Mouse (Mus musculus) cerebellum, postnatal 10 days (tissue): ENCODE data around the gene Msh5.
A peak's percentile ranks its signal among the peaks of the same experiment; 100 is the strongest.
"Not testable (repeated sequence)": the region's sequence is repeated elsewhere in the genome, so short reads cannot be mapped to it uniquely, and the experiment has no call there.

Experiments used
- DNase-seq, 2 experiments: peaks; one replicate each; pipeline ENCODE4 v3.0.0; 2021; ENCODE audit warnings: mixed read lengths in 2 of 2

The Msh5 gene

DNA sequence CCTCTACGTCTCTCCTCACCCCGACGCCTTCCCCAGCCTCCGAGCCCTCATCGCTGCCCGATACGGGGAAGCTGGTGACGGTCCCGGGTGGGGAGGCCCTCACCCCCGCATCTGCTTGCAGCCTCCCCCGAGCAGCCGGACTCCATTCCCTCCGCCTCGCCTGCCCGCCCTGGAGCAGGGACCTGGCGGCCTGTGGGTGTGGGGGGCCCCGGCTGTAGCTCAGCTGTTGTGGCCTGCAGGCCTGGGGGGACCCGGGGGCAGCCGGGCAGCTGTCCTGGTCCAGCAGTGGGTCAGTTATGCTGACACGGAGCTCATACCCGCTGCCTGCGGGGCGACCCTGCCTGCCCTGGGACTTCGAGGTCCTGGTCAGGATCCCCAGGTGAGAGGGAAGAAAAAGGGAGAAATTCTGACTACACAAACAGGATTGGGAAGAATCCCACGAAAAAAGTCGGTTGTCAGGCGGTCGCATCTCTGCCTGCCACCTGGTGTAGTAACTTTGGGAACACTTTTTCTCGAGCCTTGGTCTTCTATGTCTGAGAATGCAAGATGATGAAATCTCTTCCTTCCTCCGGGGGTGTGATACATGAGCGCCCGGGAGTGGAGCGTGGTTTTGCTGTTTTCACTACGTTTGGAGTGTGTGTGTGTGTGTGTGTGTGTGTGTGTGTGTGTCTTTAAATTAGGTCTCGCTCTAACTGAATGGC is 44.9 kb downstream of the Msh5 start:
- DNase-seq, result peak in 1 of 2 experiments; percentile 37

DNA sequence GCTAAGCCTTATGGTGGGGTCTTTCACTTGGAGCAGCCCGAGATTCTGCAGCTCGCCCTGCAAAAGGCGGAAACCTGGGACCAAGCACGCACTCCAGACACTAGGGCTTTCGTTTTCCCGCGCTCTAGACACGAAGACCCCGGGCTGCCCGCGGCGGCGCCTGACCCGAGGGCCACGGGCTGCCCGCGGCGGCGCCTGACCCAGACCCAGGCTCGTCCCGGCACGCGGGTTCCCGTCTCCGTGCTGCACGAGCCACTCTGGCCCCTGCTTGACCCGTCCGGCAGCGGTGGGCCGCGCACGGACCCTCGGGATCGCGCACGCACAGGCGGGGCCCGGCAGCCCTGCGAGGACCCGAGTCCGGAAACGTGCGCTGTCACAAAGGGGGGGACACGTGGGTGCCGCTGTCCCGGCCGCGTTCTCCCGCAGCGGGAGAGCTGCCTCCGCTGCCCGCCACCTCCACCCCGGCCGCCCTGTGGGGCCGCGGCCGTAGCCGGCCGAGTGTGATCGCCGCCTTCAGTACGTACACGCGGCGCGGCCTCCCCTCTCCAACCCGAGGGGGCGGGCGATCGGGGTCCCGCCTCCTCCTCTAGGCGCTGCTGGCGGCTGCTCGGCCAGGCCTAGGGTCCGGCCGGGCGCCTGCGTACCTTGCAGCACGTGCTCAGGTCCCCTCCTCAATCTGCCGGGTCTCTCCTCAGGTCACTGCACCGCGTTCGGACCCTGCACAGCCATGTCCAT is 45.7 kb downstream of the Msh5 start, which contains the start of gene Vars:
Vars (plus strand) TSS at position 271 of the 735 bp plus-strand sequence.
- peak; percentile 88 to 92 for DNase-seq

DNA sequence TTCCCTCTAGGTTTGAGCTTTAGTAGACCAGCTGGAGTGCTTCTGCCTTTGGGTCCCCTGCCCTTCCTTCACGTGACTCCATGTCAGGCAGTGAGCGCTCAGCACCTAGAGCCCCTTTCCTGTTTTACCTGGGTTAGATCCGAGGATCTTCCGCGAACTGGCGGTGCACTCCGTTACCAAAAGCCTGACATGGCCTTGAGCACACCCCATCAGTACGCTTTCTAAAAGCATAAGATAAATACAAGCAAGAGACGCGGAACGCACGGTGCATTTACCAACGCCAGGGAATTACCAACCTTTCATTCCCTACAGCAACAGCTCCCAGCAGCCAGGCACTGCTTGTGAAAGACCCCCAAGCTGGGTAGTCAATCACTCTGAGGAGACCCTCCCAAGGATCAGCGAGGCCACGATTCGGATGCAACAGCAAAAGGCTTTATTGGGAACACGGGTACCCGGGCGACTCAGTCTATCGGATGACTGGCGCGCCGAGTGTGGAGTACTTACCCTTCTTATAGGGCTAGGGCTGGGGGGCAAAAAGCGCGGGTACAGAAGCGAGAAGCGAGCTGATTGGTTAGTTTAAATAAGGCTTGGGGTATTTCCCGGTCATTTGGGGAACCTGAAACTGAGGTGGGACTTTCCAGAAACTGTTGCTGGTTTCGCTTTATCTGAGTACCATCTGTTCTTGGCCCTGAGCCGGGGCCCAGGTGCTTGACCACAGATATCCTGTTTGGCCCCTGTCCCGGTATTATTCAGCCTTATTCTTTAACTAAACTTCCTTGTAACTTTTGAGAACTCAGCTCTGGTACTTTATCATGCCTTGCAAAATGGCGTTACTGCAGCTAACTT is 46.5 kb downstream of the Msh5 start:
- DNase-seq, result not testable (repeated sequence)

DNA sequence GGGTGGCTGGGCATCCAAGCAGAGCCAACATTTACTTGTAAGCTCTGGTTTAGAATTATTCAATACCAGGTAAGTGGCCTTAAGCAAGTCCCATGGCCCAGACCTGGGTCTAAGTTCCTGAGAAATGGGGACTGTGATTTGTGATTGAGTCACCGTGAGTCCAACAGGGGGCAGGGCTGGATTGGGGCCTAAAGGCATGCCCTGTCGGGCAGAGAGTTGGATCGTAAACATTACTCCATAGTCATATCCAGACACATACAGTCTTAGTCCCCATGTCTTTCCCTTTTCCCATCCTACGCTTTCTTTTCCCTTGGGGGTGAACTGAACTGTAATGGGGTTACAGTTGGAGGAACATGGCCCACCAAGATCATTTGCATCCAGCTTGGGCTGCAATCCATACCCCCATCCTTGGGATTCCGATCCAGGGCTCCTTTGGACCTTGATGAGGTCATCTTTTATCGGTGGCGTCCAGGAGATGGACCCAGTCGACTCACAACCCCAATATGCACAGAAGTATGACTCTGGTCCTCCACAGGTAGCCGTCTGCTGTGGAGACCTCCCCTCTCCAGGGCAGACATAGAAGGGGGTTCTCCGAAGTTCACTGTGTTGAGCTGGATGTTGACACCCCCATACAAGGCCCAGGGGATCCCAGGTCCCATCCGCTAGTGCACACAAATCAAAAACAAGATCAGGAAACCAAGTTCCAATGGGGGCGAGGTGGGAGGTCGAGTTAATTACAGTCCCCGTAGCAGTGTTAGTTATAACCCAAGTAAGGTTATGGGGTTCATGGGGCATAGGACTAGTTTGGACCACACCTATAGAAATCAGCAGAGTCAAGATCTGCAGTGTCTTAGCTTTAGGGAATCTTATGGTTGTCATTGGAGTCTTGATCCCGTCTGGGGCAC is 47.8 kb downstream of the Msh5 start:
- DNase-seq, result no peak

DNA sequence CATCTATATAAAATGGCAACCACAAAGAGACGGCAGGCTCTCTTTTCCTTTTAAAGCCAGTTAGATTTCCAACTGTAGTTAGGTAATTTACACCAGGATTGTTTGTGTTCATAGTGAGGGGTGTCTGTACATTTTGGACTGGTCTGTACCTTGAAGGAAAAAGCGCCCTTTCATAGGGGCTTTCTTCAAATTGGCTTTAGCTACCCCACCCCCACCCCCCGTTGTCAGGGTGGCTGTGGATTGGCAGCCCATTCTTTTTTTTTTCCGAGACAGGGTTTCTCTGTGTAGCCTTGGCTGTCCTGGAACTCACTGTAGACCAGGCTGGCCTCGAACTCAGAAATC is 49.4 kb downstream of the Msh5 start:
- DNase-seq, result no peak

DNA sequence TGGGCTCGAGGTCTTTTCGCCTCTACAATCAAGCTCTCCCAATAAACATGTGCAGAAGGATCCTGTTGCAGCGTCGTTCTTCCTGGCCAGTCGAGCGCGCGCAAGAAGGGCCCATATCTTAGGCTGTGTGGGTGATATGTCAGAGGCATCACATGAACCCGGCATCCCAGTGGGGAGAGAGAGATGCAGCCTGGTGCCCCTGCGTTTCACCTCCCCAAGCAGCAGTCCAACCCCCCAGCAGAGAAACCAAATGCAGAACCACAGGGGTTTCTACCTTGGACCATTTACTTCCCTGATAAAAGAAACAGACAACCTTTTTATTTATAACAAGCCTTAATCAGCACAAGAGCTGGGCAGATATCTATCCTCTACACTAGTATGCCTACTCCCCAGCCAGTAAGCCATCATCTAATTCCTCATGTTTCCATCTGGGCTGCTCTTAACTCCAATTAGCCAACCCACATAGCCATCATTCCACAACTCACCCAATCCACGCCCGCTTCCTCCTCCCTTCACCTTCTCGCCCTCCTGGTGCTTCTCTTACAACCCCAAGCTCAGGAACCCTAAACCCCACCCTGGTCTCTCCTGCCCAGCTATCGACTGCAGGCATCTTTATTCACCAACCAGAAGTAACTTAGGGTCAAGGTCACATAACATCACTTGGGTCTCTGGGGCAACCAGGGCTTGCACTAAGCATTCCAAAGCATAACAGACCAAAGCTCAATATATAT is 50.0 kb downstream of the Msh5 start:
- DNase-seq, result no peak

DNA sequence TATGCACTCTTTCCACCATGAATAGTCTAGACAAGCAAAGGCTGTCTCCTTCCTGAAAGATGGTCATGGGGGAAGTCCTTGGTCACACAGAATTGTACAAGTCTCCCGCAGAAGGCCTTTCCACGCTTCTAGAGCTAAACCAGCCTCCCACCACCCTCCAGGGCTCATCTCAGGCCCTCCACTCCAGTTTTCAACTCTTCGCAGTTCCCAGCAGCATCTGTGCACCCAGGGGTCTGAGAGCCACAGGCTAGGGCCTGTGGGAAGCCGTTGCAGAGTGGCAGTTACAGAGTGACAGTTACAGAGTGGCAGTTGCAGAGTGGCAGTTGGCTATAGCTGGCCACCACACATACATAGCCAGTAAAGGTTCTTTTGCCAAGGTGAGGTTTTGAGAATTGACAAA is 50.6 kb downstream of the Msh5 start:
- not testable (repeated sequence) for DNase-seq

DNA sequence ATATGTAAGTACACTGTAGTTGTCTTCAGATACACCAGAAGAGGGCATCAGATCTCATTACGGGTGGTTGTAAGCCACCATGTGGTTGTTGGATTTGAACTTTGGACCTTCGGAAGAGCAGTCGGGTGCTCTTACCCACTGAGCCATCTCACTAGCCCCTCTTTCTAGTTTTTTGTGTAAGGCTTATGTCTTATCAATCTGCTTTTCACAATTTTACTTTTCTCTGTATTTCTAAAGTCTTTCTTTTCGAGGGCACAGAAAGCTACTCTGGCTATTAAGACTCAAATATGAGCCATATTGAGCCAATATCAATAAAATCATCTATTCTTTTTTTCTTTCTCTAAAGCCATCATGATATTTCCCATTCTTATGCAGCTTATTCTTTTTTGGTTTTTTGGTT is 51.4 kb downstream of the Msh5 start:
- not testable (repeated sequence) for DNase-seq

DNA sequence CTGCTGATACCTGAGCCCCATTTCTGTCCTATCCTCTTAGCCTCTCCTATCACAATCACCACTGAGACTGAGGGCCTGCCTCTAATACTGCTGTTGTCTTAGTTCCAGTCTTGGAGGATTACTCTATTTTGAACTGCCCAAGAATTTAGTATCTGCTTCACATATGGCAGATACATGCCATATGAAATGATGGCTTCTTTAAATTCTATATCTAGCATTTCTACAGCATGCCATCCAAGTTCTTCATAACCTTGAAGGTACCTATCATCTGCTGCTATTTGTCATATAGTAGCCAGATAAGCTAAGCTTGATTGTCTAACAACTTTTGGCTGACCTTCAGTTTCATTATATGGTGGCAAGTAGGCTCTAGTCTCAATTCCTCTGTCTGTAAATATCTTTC is 51.8 kb downstream of the Msh5 start:
- no peak for DNase-seq

DNA sequence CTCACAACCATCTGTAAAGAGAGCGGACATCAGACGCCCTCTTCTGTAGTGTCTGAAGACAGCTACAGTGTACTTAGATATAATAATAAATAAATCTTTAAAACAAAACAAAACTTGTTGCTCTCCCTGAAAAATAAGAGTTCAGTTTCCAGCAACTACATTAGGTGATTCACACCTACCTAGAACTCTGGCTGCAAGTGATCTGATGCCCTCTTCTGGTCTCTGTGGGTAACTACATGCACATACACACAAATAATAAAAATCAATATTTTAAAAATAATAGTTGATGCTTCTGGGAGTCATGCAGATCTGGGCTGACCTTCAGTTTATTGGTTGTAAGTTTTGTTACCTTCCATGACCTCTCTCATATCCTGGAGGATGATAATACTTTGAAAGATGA is 62.3 kb downstream of the Msh5 start:
- DNase-seq, result peak; percentile 37 to 57

DNA sequence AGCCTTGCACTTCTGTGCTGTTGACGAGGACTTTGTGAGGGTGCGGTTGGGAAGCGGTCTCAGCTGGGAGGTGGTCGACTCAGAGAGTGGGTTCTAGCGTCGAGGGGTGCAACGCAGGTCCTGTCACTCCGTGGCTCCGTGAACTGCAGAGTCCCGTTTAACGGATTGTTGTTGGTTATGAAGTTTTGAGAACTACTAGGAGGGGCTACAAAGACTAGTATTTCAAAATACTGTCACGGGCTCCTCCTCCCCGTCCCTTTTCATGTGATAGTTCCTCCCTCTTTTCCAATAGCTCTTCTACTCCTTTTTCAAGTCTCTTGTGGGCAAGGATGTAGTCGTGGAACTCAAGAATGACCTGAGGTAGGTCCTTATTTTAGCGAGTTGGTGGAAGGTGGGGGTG is 64.2 kb downstream of the Msh5 start:
- no peak for DNase-seq

DNA sequence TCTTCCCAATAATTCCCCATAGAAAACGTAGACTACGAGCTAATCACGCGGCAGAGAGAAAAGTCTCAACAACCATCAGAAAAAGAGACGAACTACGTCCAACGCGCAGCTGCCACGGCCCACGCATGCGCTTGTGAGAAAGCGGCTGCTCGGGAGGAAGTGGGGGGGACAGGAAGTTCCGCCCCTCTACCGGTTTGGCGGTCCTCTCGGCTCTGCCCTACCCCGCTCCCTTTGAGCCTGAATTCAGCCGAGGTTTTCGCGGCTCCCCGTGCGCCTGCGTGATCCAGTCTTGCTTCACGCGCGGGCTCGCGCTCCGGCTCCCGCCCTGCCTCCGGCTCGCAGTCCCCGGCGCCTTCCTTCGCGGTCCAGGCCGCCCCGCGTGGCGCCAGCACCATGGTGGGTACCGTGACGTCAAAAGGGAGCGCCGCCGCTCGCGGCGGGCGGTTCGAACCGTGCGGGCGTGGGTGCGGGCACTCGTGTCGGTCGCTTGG is 64.8 kb downstream of the Msh5 start, which contains the start of gene Lsm2:
Lsm2 (plus strand) TSS at position 173 of the 491 bp plus-strand sequence.
- peak; percentile 93 to 95 for DNase-seq

DNA sequence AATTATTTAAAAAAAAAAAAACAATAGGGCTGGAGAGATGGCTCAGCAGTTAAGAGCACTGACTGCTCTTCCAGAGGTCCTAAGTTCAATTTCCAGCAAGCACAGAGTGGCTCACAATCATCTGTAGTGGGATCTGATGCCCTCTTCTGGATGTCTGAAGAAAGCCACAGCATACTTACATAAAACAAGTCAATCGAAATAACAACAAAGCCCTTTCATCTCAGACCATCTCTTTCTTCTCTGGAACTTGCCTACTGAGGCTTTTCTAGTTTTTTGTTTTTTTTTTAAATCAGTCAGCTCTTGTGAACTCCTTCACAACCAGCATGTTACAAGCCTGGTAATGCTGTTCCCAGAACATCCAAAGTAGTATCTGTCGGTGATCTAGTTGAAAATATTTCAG is 65.9 kb downstream of the Msh5 start:
- DNase-seq, result peak; percentile 50 to 60

DNA sequence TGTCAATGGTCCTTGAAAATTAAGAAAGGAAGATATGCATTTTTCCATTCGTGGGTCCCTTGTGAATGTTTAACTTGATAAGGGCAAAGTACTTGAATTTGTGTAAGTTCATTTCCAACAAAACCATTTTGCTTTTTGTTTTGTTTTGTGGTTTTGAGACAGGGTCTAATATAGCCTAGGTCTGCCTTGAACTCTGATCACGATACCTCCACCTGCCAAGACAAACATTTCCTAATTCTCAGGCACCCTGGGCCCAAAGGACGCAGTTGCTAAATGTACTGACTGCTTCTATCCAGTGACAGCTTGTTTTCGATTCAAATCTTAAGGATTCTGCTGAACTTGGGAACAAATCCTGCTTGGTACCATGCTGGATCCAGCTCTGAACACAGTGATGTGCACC is 66.9 kb downstream of the Msh5 start:
- no peak for DNase-seq
